Mouse (Mus musculus): ENCODE results near the gene Atp6v0a1. TPM values are rescaled to one million over a fixed set of nuclear protein-coding genes. Genes with fewer than 3 reads are reported as not detected.

Gene Atp6v0a1
- polyA plus RNA-seq, 1 experiment: 39.7 TPM

DNA sequence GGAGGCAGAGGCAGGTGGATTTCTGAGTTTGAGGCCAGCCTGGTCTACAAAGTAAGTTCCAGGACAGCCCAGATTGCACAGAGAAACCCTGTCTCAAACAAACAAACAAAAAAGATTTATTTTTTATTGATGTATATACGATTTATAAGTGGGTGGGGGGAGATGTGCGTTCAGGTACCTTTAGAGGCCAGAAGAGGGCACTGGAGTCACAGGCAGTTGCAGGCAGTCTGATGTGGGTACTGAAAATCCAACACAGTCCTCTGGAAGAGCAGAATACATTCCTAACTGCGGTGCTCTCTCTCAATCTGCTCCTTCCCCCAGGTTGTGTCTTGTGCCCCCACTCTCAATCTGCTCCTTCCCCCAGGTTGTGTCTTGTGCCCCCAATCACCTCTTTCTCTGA is 23.6 kb upstream of the Atp6v0a1 start:
- TF ChIP-seq CTCF (IDR thresholded peaks at IDR 0.05; ENCODE audit: borderline replicate concordance, control insufficient read depth, extremely low read depth, insufficient read depth, low read length, poor library complexity) (no peak), POLR2A (IDR thresholded peaks at IDR 0.05; ENCODE audit: control insufficient read depth, extremely low read depth, insufficient read depth, low read length, poor library complexity) (no peak)
- Histone ChIP-seq H3K36me3 (ENCODE audit: control insufficient read depth, insufficient read depth, low read length) (no peaks in the 10 kb centered on the region), H3K4me3 (ENCODE audit: control insufficient read depth, insufficient read depth, low read length) (no peak overlapping the region), H3K27ac (ENCODE audit: control insufficient read depth, insufficient read depth, low read length) (no peak overlapping the region), H3K4me1 (replicated peaks; ENCODE audit: control insufficient read depth, insufficient read depth, low read length) (peaks cover 4% of the 10 kb centered on the region), H3K27me3 (ENCODE audit: control insufficient read depth, insufficient read depth, low read length) (no peaks in the 10 kb centered on the region)
- peak; percentile 19 for DNase-seq
- WGBS: 85% methylated on average over 3 of the region's 3 CpGs

DNA sequence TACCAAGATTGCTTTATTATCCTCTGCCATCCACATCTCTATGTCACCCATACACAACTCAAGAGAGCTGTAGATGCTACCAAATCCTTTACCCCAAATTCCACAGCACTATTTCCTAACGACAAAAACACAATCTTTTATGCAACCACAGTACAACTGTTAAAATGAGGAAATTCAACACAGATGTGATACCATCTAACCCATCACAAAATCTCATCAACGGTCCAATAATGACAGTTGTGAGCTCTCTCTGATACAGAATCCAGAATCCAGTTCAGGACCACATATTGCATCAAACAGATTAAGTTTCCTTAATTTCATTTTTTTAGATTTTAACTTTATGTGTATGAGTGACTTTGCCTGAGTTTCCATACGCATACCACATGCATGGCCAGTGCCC is 20.6 kb upstream of the Atp6v0a1 start:
- TF ChIP-seq POLR2A (IDR thresholded peaks at IDR 0.05; ENCODE audit: control insufficient read depth, extremely low read depth, insufficient read depth, low read length, poor library complexity) (no peak), CTCF (IDR thresholded peaks at IDR 0.05; ENCODE audit: borderline replicate concordance, control insufficient read depth, extremely low read depth, insufficient read depth, low read length, poor library complexity) (no peak)
- Histone ChIP-seq H3K36me3 (ENCODE audit: control insufficient read depth, insufficient read depth, low read length) (no peaks in the 10 kb centered on the region), H3K27ac (ENCODE audit: control insufficient read depth, insufficient read depth, low read length) (no peak overlapping the region), H3K4me1 (replicated peaks; ENCODE audit: control insufficient read depth, insufficient read depth, low read length) (no peaks in the 10 kb centered on the region; the same call in 1 of the 2 replicates), H3K27me3 (ENCODE audit: control insufficient read depth, insufficient read depth, low read length) (no peaks in the 10 kb centered on the region), H3K4me3 (ENCODE audit: control insufficient read depth, insufficient read depth, low read length) (no peak overlapping the region)
- no peak for DNase-seq
- 36% methylated on average over 3 of the region's 3 CpGs for WGBS

DNA sequence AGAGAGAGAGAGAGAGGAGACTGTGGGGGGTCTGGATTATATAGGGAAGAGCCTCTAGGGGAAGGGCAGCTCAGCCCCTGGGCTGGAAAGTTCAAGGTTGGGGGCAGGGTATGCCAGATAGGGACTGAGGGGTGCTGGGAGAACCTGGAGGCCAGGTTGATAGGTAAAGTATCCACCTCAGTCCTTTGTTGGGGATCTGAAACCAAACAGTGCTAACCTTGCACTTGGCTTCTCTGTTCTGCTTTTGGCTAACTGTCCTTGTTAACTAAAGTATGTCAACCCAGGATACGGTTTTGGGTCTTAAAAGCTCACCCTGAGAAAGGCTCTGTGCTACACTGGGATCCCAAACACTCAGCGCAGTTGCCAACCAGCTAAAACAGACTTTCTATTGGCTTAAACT is 19.6 kb upstream of the Atp6v0a1 start:
- no peaks in the 10 kb centered on the region for H3K36me3 ChIP-seq (ENCODE audit: control insufficient read depth, insufficient read depth, low read length)
- no peaks in the 10 kb centered on the region for H3K27me3 ChIP-seq (ENCODE audit: control insufficient read depth, insufficient read depth, low read length)
- no peak overlapping the region for H3K27ac ChIP-seq (ENCODE audit: control insufficient read depth, insufficient read depth, low read length)
- H3K4me1 ChIP-seq (replicated peaks; ENCODE audit: control insufficient read depth, insufficient read depth, low read length): no peaks in the 10 kb centered on the region; the same call in 1 of the 2 replicates
- no peak overlapping the region for H3K4me3 ChIP-seq (ENCODE audit: control insufficient read depth, insufficient read depth, low read length)
- 64% methylated on average over 2 of the region's 2 CpGs for WGBS
- no peak for DNase-seq
- TF ChIP-seq CTCF (IDR thresholded peaks at IDR 0.05; ENCODE audit: borderline replicate concordance, control insufficient read depth, extremely low read depth, insufficient read depth, low read length, poor library complexity) (no peak), POLR2A (IDR thresholded peaks at IDR 0.05; ENCODE audit: control insufficient read depth, extremely low read depth, insufficient read depth, low read length, poor library complexity) (no peak)

DNA sequence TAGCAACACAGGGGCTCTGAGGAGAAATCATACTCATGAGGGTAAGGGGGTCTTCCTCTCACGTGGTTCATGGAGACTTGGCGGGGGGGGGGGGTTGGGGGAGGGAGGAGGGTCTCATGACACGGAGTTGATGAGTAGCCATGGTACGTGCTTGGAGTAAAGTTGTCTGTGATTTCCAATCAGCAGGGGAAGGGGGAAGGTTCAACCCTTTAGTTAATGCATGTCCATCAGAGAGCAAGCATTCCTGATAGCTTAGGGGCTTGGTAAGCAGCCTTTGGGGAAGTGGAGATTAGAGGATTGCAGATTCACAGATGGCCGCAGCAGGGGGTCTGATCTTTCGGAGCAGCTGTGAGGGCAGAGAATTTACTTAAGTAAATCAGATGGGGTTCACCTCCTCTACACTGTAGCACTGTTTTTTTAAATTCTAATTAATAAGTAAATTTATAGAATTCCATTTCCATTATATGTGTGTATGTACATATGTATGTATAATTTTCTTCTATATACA is 18.2 kb upstream of the Atp6v0a1 start:
- no peak for DNase-seq
- no peak overlapping the region for H3K27ac ChIP-seq (ENCODE audit: control insufficient read depth, insufficient read depth, low read length)
- H3K27me3 ChIP-seq (ENCODE audit: control insufficient read depth, insufficient read depth, low read length): no peaks in the 10 kb centered on the region
- TF ChIP-seq CTCF (IDR thresholded peaks at IDR 0.05; ENCODE audit: borderline replicate concordance, control insufficient read depth, extremely low read depth, insufficient read depth, low read length, poor library complexity) (no peak), POLR2A (IDR thresholded peaks at IDR 0.05; ENCODE audit: control insufficient read depth, extremely low read depth, insufficient read depth, low read length, poor library complexity) (no peak)
- WGBS: 81% methylated on average over 6 of the region's 6 CpGs
- no peak overlapping the region for H3K4me3 ChIP-seq (ENCODE audit: control insufficient read depth, insufficient read depth, low read length)
- no peaks in the 10 kb centered on the region for H3K36me3 ChIP-seq (ENCODE audit: control insufficient read depth, insufficient read depth, low read length)
- H3K4me1 ChIP-seq (replicated peaks; ENCODE audit: control insufficient read depth, insufficient read depth, low read length): no peaks in the 10 kb centered on the region; the same call in 1 of the 2 replicates

DNA sequence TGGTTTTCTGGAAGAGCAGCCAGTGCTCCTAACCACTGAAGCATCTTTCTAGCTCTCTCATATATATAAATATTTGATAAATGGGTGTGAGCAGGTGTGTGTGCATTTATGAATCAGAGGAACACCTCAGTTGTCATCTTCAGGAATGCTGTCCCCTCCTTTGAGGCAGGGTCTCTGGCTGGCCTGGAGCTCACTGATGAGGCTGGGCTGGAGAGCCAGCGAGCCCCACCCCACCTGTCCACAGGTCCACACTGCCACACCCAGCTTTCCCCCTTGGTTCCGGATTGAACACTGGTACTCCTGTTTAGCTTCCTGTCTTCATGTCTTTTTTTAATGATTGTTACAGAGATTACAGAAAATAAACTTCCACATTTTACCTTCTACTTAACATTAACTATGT is 15.8 kb upstream of the Atp6v0a1 start:
- no peak for DNase-seq
- 78% methylated on average over 2 of the region's 2 CpGs for WGBS
- H3K4me3 ChIP-seq (ENCODE audit: control insufficient read depth, insufficient read depth, low read length): no peak overlapping the region
- no peak for TF ChIP-seq POLR2A (IDR thresholded peaks at IDR 0.05; ENCODE audit: control insufficient read depth, extremely low read depth, insufficient read depth, low read length, poor library complexity)
- TF ChIP-seq CTCF (IDR thresholded peaks at IDR 0.05; ENCODE audit: borderline replicate concordance, control insufficient read depth, extremely low read depth, insufficient read depth, low read length, poor library complexity): no peak
- H3K27ac ChIP-seq (ENCODE audit: control insufficient read depth, insufficient read depth, low read length): no peak overlapping the region
- no peaks in the 10 kb centered on the region for H3K27me3 ChIP-seq (ENCODE audit: control insufficient read depth, insufficient read depth, low read length)
- no peaks in the 10 kb centered on the region for H3K36me3 ChIP-seq (ENCODE audit: control insufficient read depth, insufficient read depth, low read length)
- no peaks in the 10 kb centered on the region; the same call in 1 of the 2 replicates for H3K4me1 ChIP-seq (replicated peaks; ENCODE audit: control insufficient read depth, insufficient read depth, low read length)

DNA sequence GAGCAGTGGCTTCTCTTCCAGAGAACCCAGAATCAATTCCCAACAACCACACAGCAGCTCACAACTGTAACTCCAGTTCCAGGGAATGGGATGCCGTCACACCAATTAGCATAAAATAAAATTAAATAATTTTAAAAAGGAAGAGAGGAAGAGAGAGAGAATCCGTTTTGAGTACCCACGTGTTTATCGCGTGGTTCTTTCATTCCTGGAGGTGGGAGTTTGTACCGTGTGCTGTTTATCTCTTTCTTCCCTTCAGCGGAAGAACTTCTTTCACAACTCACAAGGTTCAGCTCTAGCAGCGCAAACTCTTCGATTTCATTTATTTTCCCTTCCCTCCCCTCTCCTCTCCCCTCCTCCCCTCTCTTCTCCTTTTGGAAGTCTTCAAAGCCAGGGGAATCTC is 15.0 kb upstream of the Atp6v0a1 start:
- TF ChIP-seq CTCF (IDR thresholded peaks at IDR 0.05; ENCODE audit: borderline replicate concordance, control insufficient read depth, extremely low read depth, insufficient read depth, low read length, poor library complexity) (no peak), POLR2A (IDR thresholded peaks at IDR 0.05; ENCODE audit: control insufficient read depth, extremely low read depth, insufficient read depth, low read length, poor library complexity) (no peak)
- no peak overlapping the region for H3K4me3 ChIP-seq (ENCODE audit: control insufficient read depth, insufficient read depth, low read length)
- no peak overlapping the region for H3K27ac ChIP-seq (ENCODE audit: control insufficient read depth, insufficient read depth, low read length)
- no peaks in the 10 kb centered on the region for H3K27me3 ChIP-seq (ENCODE audit: control insufficient read depth, insufficient read depth, low read length)
- no peak for DNase-seq
- H3K36me3 ChIP-seq (ENCODE audit: control insufficient read depth, insufficient read depth, low read length): no peaks in the 10 kb centered on the region
- 71% methylated on average over 9 of the region's 9 CpGs for WGBS
- H3K4me1 ChIP-seq (replicated peaks; ENCODE audit: control insufficient read depth, insufficient read depth, low read length): no peaks in the 10 kb centered on the region; the same call in 1 of the 2 replicates

DNA sequence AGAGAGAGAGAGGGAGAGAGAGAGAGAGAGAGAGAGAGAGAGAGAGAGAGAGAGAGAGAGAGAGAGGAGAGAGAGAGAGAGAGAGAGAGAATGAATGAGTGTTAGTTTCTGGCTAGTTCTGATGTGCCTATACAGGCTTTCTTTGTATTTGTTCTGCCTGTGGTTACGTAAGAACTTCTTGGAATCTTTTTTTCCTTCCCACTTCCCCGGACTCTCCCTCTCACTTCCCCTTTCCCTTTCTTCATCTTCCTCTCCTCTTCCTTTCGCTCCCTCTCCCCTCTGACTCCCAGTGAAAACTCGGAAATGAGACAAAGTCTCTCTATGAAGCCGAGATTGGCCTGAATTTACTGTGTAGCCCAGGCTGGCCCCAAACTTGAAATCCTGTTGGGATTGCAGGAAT is 14.6 kb upstream of the Atp6v0a1 start:
- H3K4me3 ChIP-seq (ENCODE audit: control insufficient read depth, insufficient read depth, low read length): no peak overlapping the region
- no peaks in the 10 kb centered on the region; the same call in 1 of the 2 replicates for H3K4me1 ChIP-seq (replicated peaks; ENCODE audit: control insufficient read depth, insufficient read depth, low read length)
- WGBS: 82% methylated on average over 5 of the region's 5 CpGs
- no peak for TF ChIP-seq CTCF (IDR thresholded peaks at IDR 0.05; ENCODE audit: borderline replicate concordance, control insufficient read depth, extremely low read depth, insufficient read depth, low read length, poor library complexity)
- H3K36me3 ChIP-seq (ENCODE audit: control insufficient read depth, insufficient read depth, low read length): no peaks in the 10 kb centered on the region
- no peaks in the 10 kb centered on the region for H3K27me3 ChIP-seq (ENCODE audit: control insufficient read depth, insufficient read depth, low read length)
- H3K27ac ChIP-seq (ENCODE audit: control insufficient read depth, insufficient read depth, low read length): no peak overlapping the region
- DNase-seq: no peak
